Mouse (Mus musculus) lung, adult 2 months (tissue): ENCODE results near the gene Prps2.

Experiments
- CTCF ChIP-seq: fragments of 200-500 bp; IDR thresholded peaks from 2 replicates; pipeline ENCODE4 v1.5.1; 2011; ENCODE audit warnings: mild to moderate bottlenecking, low read length, control low read depth; ENCODE audit not compliant: insufficient read depth
- POLR2A ChIP-seq: fragments of 200-500 bp; IDR thresholded peaks from 2 replicates; pipeline ENCODE4 v1.6.1; 2011; ENCODE audit warnings: low read depth, mild to moderate bottlenecking, control low read depth, low read length, borderline replicate concordance; ENCODE audit errors: extremely low read depth

- TF ChIP-seq CTCF (no peak), POLR2A (no peak)
These were observed 53.5 kb downstream of the Prps2 start for GRCm38 (mm10) chrX:167329098-167329497.
